Mouse (Mus musculus): ENCODE measurements at regions not wholly inside any gene's neighbourhood (a gene's known extent, or its start where the extent isn't known, plus 50 kb on each side); places are given as distances from the start of the nearest gene placed in this dataset.

DNA sequence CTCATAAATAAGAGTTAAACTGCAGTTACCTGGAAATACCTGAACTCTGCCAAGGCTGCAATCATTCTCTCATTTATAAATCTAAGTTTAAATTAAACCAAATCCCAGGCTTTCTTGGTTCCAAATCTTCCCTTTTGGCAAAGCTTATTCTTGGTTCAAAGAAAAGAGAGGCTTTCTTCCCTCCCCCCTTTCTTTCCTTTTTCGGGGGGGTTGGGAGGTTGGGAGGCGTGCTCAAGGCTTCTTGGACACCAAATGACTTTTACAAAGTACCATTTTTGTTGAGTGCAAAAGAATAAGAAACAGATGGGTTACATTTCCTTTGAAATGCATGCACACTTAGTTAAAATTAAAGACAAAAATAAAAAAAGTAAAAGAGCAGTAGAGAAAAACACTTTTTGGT lies 105.4 kb upstream of the Mroh9 start:
- DNase-seq (ENCODE audit: low spot score in 2 of 2): no peak

DNA sequence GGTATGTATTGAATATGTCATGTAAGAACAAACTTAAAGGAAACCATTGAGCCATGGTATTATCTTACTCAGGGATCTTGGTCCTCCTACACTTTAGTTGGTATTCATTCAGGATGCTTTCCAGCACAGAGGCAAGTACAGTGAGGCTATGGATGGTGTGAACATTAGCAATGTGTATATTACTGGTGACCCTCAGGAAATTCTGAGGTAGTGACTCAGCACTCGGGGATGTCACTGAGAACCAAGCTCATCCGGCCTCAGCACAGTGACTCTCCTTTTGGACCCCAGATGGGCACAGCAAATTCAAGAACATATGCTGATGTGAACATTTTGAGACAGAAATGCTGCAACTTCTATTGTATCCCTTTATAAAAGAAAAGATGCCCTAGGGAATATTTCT lies 96.4 kb upstream of the Mroh9 start:
- DNase-seq (ENCODE audit: low spot score in 2 of 2): no peak

GRCm38 (mm10) chr1:163177011-163177410 lies 91.5 kb upstream of the Mroh9 start:
- DNase-seq (ENCODE audit: low spot score in 2 of 2): no peak

DNA sequence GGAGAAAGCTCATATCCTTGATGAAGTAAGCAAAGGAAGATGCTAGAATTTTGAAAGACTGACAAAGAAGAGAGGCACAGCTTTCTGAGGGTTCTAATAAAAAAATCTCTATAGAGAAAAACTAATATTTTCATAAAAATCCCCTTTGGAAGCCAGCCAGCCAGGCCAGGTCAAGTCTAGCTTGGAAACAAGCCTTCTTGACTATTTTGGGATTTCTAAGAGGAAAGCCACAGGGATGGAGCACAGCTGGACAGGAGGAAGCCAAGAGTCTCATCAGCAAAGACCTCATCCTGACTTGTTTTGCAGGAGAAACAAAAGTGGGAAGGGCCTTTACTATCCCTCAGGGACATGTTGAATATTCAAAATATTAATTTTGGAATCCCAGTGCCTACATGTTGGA lies 81.6 kb upstream of the Mroh9 start:
- DNase-seq (ENCODE audit: low spot score in 2 of 2): no peak

DNA sequence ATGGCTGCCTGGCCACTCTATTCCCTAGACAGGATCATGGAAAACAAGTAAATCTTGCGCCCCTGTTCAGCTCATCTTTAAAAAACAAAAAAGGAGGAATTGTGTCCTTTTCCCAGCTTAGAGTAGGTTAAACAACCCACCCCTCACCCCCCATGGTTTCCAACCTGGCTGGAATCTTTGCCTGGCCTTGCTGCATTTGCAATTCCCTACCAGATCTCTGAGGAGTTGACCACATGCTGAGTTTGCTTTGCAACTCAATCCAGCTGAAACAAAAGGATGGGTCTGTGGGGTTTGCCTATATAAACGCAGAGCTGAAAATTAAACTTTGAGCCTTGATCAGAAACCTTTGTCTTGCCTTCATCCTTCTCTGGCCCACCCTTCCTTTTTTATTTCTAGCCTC lies 78.2 kb upstream of the Mroh9 start:
- no peak for DNase-seq (ENCODE audit: low spot score in 2 of 2)

DNA sequence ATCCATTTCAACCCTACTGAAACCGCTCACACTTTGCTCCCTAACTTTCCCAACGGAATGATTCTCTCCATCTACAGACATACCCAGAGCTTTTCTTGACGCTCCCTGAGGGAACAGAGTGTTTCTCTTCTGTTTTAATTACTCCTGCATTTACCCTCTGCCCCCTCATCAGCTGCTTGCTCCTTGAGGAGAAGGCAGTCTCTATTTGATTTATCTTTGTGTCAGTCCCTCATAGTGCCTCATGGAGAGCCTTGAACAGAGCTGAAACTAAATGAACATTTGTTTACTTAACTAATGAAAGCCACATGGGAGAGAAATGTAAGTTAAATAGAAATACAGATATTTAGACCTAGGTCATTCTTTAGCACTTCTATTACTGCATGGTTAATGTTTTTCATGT lies 74.4 kb upstream of the Mroh9 start:
- DNase-seq (ENCODE audit: low spot score in 2 of 2): no peak

DNA sequence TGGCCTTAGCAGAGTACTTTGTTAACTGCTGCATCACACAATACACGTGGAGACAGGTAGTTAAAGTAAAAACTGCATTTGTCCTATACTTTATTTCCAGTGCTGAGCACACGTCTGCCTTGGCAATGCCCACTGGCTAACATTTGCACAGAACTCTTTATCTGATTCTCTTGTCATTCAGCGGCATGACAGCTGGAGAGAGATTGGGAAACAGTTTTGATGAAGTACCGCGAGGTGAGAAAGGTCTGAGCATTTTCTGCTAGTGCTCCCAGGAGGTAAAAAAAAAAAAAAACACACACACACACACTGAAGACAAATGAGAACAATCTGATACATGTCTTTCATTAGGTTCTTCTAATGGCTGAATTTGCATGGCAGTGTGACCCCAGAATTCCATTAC lies 73.0 kb upstream of the Mroh9 start:
- no peak for DNase-seq (ENCODE audit: low spot score in 2 of 2)

- peak; percentile 45 to 74 for DNase-seq (ENCODE audit: low spot score in 2 of 2)
Observed at GRCm38 (mm10) chr1:163150203-163150855, 64.9 kb upstream of the Mroh9 start.

GRCm38 (mm10) chr1:163146641-163147040 lies 61.2 kb upstream of the Mroh9 start:
- no peak for DNase-seq (ENCODE audit: low spot score in 2 of 2)

- DNase-seq (ENCODE audit: low spot score in 2 of 2): no peak
Observed at GRCm38 (mm10) chr1:163143113-163143512, 57.6 kb upstream of the Mroh9 start.

GRCm38 (mm10) chr1:163141471-163141870 lies 56.0 kb upstream of the Mroh9 start:
- DNase-seq (ENCODE audit: low spot score in 2 of 2): no peak

- no peak for DNase-seq (ENCODE audit: low spot score in 2 of 2)
Observed at GRCm38 (mm10) chr1:163138179-163138578, 52.7 kb upstream of the Mroh9 start.

All from layer of hippocampus, adult 8-10 months (tissue).